24 mouse cellular contexts compared by ENCODE assay signal in the genomic region with DNA sequence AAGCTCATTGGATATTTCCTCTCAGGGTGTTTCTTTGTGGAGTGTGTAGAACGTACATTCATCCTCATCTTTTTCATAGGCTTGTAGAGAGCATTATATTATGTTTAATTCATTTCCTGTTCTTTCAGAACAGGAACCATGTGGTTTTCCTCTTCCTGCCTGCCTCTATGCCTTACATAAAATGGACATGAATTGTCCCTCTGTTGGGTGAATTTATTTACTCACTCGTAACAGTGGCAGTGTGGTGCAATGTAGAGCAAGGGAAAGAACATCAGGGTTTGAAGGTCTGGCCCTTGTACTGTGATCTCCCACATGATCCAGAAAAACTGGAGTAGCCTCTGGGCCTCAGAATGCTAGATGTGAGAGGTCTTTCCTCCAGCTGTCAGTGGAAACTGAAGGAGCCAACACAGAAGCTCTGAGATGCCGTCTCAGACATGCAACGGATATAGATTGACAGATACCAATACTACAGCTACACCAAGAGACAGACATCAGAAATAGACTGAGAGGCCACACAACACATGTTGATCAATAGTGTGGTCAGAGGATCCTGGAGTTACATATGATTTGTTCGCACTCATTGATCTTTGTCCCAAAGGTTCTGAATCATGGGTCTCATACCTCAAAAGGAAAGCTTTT. TPM values are rescaled to one million over a fixed set of nuclear protein-coding genes. Genes with fewer than 3 reads are reported as not detected.
A peak's percentile ranks its signal among the peaks of the same experiment; 100 is the strongest.
DNase-seq lines count a peak whose midpoint lies in the region; ATAC-seq and TF ChIP-seq lines count a peak whose summit lies in the region.
"Had no signal": no experiment of that assay in that cellular context is flagged by ENCODE, and none has a peak within 500 bp of the region (broad histone marks: within the 10 kb centered on the region; RNA-seq: fewer than 3 reads in every experiment).

No protein-coding gene starts in this region.

- no peak overlapping the region for H3K4me3 ChIP-seq in kidney, postnatal 0 days (replicated peaks; ENCODE audit: low read depth, low read length)
- H3K4me3 ChIP-seq in kidney, embryonic 14.5 days (ENCODE audit: low read length) = no peak overlapping the region
- no peak overlapping the region for H3K4me3 ChIP-seq in limb, embryonic 10.5 days
- H3K4me3 ChIP-seq: forebrain, embryonic 10.5 days; heart, embryonic 13.5 days; layer of hippocampus, adult 2 months; myocyte had no signal

- no peak overlapping the region for H3K9ac ChIP-seq in kidney, postnatal 0 days (ENCODE audit: low read depth, low read length)
- no peak overlapping the region for H3K9ac ChIP-seq in kidney, embryonic 14.5 days (ENCODE audit: low read depth, low read length)
- H3K9ac ChIP-seq: heart, embryonic 13.5 days had no signal

- no peak for TF ChIP-seq CTCF in kidney, postnatal 0 days (IDR thresholded peaks at IDR 0.05; ENCODE audit: low read depth)

- no peak overlapping the region for H3K4me2 ChIP-seq in kidney, postnatal 0 days (ENCODE audit: low read length)
- no peak overlapping the region for H3K4me2 ChIP-seq in kidney, embryonic 14.5 days (replicated peaks; ENCODE audit: low read depth, low read length)
- H3K4me2 ChIP-seq: heart, embryonic 13.5 days had no signal

- no peaks in the 10 kb centered on the region for H3K9me3 ChIP-seq in kidney, postnatal 0 days (replicated peaks; ENCODE audit: low read length)
- no peaks in the 10 kb centered on the region for H3K9me3 ChIP-seq in kidney, embryonic 14.5 days (ENCODE audit: control insufficient read depth, low read length)
- no peaks in the 10 kb centered on the region for H3K9me3 ChIP-seq in limb, embryonic 10.5 days (replicated peaks)
- H3K9me3 ChIP-seq: forebrain, embryonic 10.5 days; heart, embryonic 13.5 days had no signal

- no peaks in the 10 kb centered on the region for H3K27me3 ChIP-seq in kidney, postnatal 0 days (ENCODE audit: insufficient read depth, low read length)
- H3K27me3 ChIP-seq in kidney, embryonic 14.5 days (ENCODE audit: control insufficient read depth, insufficient read depth, low read length) = no peaks in the 10 kb centered on the region
- no peaks in the 10 kb centered on the region for H3K27me3 ChIP-seq in limb, embryonic 10.5 days (ENCODE audit: low read depth, poor library complexity, severe bottlenecking)
- H3K27me3 ChIP-seq: heart, embryonic 13.5 days had no signal

- H3K27ac ChIP-seq in kidney, postnatal 0 days = no peak overlapping the region
- no peak overlapping the region for H3K27ac ChIP-seq in kidney, embryonic 14.5 days (ENCODE audit: low read depth, low read length)
- H3K27ac ChIP-seq in limb, embryonic 10.5 days = no peak overlapping the region
- H3K27ac ChIP-seq: forebrain, embryonic 10.5 days; heart, embryonic 13.5 days; hindbrain, postnatal 0 days; layer of hippocampus, adult 2 months; stomach, postnatal 0 days had no signal

- peak; percentile 20 for DNase-seq in kidney, postnatal 0 days (ENCODE audit: low spot score)
- DNase-seq in induced T-regulatory cell, adult 2 months (ENCODE audit: low read depth) = peak; percentile 47
- peak; percentile 7 to 11 for DNase-seq in thymus, postnatal 10 days (ENCODE audit: low spot score in 2 of 2)
- DNase-seq in limb, embryonic 10.5 days (ENCODE audit: low spot score) = no peak
- no peak for DNase-seq in urinary bladder, postnatal 36 days (ENCODE audit: low spot score in 2 of 2)
- DNase-seq in layer of hippocampus, postnatal 14 days (ENCODE audit: low spot score in 2 of 2) = no peak
- DNase-seq: adrenal gland, adult 8-10 months; cerebellum, adult 9-10 months; embryo, embryonic 11 days; kidney, adult 18-20 months; kidney, postnatal 14 days; left cerebral cortex, postnatal 4 days; lung, adult 18-20 months; lung, postnatal 14 days had no signal

- WGBS in kidney, postnatal 0 days = 79% methylated on average over 5 of the region's 5 CpGs
- WGBS in kidney, embryonic 14.5 days = 80% methylated on average over 5 of the region's 5 CpGs
- 91% methylated on average over 5 of the region's 5 CpGs for WGBS in limb, embryonic 10.5 days

- no peaks in the 10 kb centered on the region for H3K36me3 ChIP-seq in kidney, postnatal 0 days (ENCODE audit: insufficient read depth, low read length)
- H3K36me3 ChIP-seq in kidney, embryonic 14.5 days (ENCODE audit: control insufficient read depth, insufficient read depth, low read length) = peaks cover 7% of the 10 kb centered on the region; the same call in 1 of the 2 replicates
- H3K36me3 ChIP-seq in limb, embryonic 10.5 days = 0 out of 2 replicates have a peak, but pooled peaks cover 4% of the 10 kb centered on the region
- H3K36me3 ChIP-seq: forebrain, embryonic 10.5 days had no signal

- ATAC-seq in kidney, postnatal 0 days (replicated peaks; ENCODE audit: low FRiP score, low read depth) = no peak
- ATAC-seq in kidney, embryonic 14.5 days (ENCODE audit: low FRiP score, low TSS enrichment) = no peak
- peak; percentile 87 for ATAC-seq in CD4-positive, CD25-positive, alpha-beta regulatory T cell, adult 4 months
- ATAC-seq: hindbrain, postnatal 0 days had no signal

- no peaks in the 10 kb centered on the region for H3K4me1 ChIP-seq in kidney, postnatal 0 days (replicated peaks; ENCODE audit: insufficient read depth, low read length)
- H3K4me1 ChIP-seq in kidney, embryonic 14.5 days (ENCODE audit: control insufficient read depth, insufficient read depth, low read length) = no peaks in the 10 kb centered on the region
- peaks cover under 1% of the 10 kb centered on the region; the same call in 1 of the 2 replicates for H3K4me1 ChIP-seq in limb, embryonic 10.5 days
- H3K4me1 ChIP-seq: heart, embryonic 13.5 days had no signal

RNA-seq across cellular contexts. Expression of gene Lama4, which starts 58.4 kb away (rescaled TPM):
- 46.0 and 46.3 TPM in 2 replicates for polyA plus RNA-seq in kidney, postnatal 0 days (2015; fragmentation: Nextera tagmentation; extraction: Ambion mirVana)
- polyA plus RNA-seq in kidney, embryonic 14.5 days (2014; fragmentation: Nextera tagmentation; extraction: Ambion mirVana) = 40.9 and 71.5 TPM in 2 replicates
- under 1 TPM in 1 of 2 experiments, not detected in 1; 0.16 TPM for polyA plus RNA-seq in CD4-positive, CD25-positive, alpha-beta regulatory T cell, adult 4 months (2017; shearing (Covaris generic))
- 26.6 and 29.5 TPM in 2 replicates for polyA plus RNA-seq in limb, embryonic 10.5 days (2016; fragmentation: Nextera tagmentation; extraction: Ambion mirVana)
- total RNA-seq in layer of hippocampus, postnatal 14 days (2021) = 10 to 100 TPM; 11.4 to 14.5 TPM
- total RNA-seq: megakaryocyte-erythroid progenitor cell, adult 5-6 weeks; neutrophil, adult 5-6 weeks had no signal

Comparison
In these comparisons a context has a peak if more than half of its experiments do, and no peak if none do; other contexts are left out.
1. DNase-seq: peak in kidney, postnatal 0 days (single experiment), induced T-regulatory cell, adult 2 months (single experiment) and thymus, postnatal 10 days (2 of 2); none in limb, embryonic 10.5 days (single experiment), urinary bladder, postnatal 36 days (0 of 2) and layer of hippocampus, postnatal 14 days (0 of 2).
2. RNA of gene Lama4, which starts 58.4 kb away (polyA plus RNA-seq): 40.9 to 71.5 TPM in kidney, embryonic 14.5 days, 46.0 to 46.3 TPM in kidney, postnatal 0 days and 26.6 to 29.5 TPM in limb, embryonic 10.5 days; 0.16 TPM in CD4-positive, CD25-positive, alpha-beta regulatory T cell, adult 4 months; every median in the first group is over 10 times any median in the second.